Mouse (Mus musculus): ENCODE results near the gene Slitrk4. TPM values are rescaled to one million over a fixed set of nuclear protein-coding genes. Genes with fewer than 3 reads are reported as not detected.

Gene Slitrk4
- 4.8 TPM in 2 replicates for polyA plus RNA-seq (2012; rRNA removed)

GRCm38 (mm10) chrX:64276290-64277125, at the start of gene Slitrk4:
Slitrk4 (minus strand) TSS chrX:64276996.

Other genes starting within 250 kb of the Slitrk4 start
- not detected in 2 replicates for gene Gm6760, start 124.8 kb downstream of the Slitrk4 start, polyA plus RNA-seq (2012; rRNA removed)
- 0.16 TPM in 1 of 2 replicates, not detected in the other for gene 3830417A13Rik, start 103.4 kb downstream of the Slitrk4 start, polyA plus RNA-seq (2012; rRNA removed)

Measured in central nervous system, embryonic 18 days (tissue).